Mouse (Mus musculus): ENCODE results near the gene Fetub.

Fetub gene

GRCm38 (mm10) chr16:22918034-22918433 is at the start of gene Fetub:
TSS of gene Fetub (plus strand) at chr16:22918334.
- DNase-seq, result no peak

GRCm38 (mm10) chr16:22872397-22872796 is 45.7 kb upstream of the Fetub start:
- no peak for DNase-seq

- no peak for DNase-seq
Measured at GRCm38 (mm10) chr16:22873369-22873768, 44.8 kb upstream of the Fetub start.

GRCm38 (mm10) chr16:22876218-22877043 is 41.7 kb upstream of the Fetub start:
- no peak for DNase-seq

- peak; percentile 21 for DNase-seq
Measured at GRCm38 (mm10) chr16:22877660-22878390, 40.3 kb upstream of the Fetub start.

GRCm38 (mm10) chr16:22878716-22879115 is 39.4 kb upstream of the Fetub start:
- no peak for DNase-seq

- DNase-seq, result no peak
Measured at GRCm38 (mm10) chr16:22879945-22880595, 38.1 kb upstream of the Fetub start.

GRCm38 (mm10) chr16:22880900-22881299 is 37.2 kb upstream of the Fetub start:
- DNase-seq, result no peak

GRCm38 (mm10) chr16:22881487-22881886 is 36.6 kb upstream of the Fetub start:
- no peak for DNase-seq

- DNase-seq, result no peak
Measured at GRCm38 (mm10) chr16:22883441-22883840, 34.7 kb upstream of the Fetub start.

GRCm38 (mm10) chr16:22885356-22885755 is 32.8 kb upstream of the Fetub start:
- DNase-seq, result no peak

GRCm38 (mm10) chr16:22886726-22887125 is 31.4 kb upstream of the Fetub start:
- DNase-seq, result no peak

- no peak for DNase-seq
Measured at GRCm38 (mm10) chr16:22888835-22889234, 29.3 kb upstream of the Fetub start.

- no peak for DNase-seq
Measured at GRCm38 (mm10) chr16:22889716-22890115, 28.4 kb upstream of the Fetub start.

- no peak for DNase-seq
Measured at GRCm38 (mm10) chr16:22890683-22891510, 27.2 kb upstream of the Fetub start, which contains the start of gene Ahsg. TSS of gene Ahsg (plus strand) at chr16:22891277.

GRCm38 (mm10) chr16:22891733-22892154 is 26.4 kb upstream of the Fetub start:
- DNase-seq, result no peak

- DNase-seq, result no peak
Measured at GRCm38 (mm10) chr16:22894095-22894494, 24.0 kb upstream of the Fetub start.

- DNase-seq, result no peak
Measured at GRCm38 (mm10) chr16:22896618-22897017, 21.5 kb upstream of the Fetub start.

GRCm38 (mm10) chr16:22899346-22899745 is 18.8 kb upstream of the Fetub start:
- no peak for DNase-seq

- no peak for DNase-seq
Measured at GRCm38 (mm10) chr16:22899866-22900570, 18.1 kb upstream of the Fetub start.

- no peak for DNase-seq
Measured at GRCm38 (mm10) chr16:22901326-22901725, 16.8 kb upstream of the Fetub start.

GRCm38 (mm10) chr16:22909290-22909689 is 8.8 kb upstream of the Fetub start:
- DNase-seq, result no peak

All from cerebellum, adult 11-12 months (tissue).